Mouse (Mus musculus) C2C12 (cell line): ENCODE results near the gene Fam160b1.

ENCODE experiments used
- CTCF ChIP-seq: IDR thresholded peaks from one replicate; pipeline ENCODE4 v1.5.1; 2011; ENCODE audit not compliant: control insufficient read depth, insufficient read depth, insufficient read length
- FOSL1 ChIP-seq: IDR thresholded peaks from one replicate; pipeline ENCODE4 v1.8.0; 2011; ENCODE audit warnings: mild to moderate bottlenecking, low read length; ENCODE audit not compliant: poor library complexity, insufficient read depth, severe bottlenecking
- MAX ChIP-seq: IDR thresholded peaks from one replicate; pipeline ENCODE4 v1.6.1; 2011; ENCODE audit warnings: mild to moderate bottlenecking, control low read depth
- MYOG ChIP-seq: IDR thresholded peaks from one replicate; pipeline ENCODE4 v1.6.1; 2011; ENCODE audit not compliant: control insufficient read depth, insufficient read length; ENCODE audit errors: extremely low read depth
- USF1 ChIP-seq: IDR thresholded peaks from one replicate; pipeline ENCODE4 v1.6.1; 2011; ENCODE audit warnings: low read depth, mild to moderate bottlenecking, control low read depth, moderate library complexity

- TF ChIP-seq CTCF (no peak), MAX (no peak), USF1 (no peak), FOSL1 (no peak), MYOG (no peak)
These were observed 19.4 kb upstream of the Fam160b1 start for GRCm38 (mm10) chr19:57340900-57341742.
